In the genomic region with DNA sequence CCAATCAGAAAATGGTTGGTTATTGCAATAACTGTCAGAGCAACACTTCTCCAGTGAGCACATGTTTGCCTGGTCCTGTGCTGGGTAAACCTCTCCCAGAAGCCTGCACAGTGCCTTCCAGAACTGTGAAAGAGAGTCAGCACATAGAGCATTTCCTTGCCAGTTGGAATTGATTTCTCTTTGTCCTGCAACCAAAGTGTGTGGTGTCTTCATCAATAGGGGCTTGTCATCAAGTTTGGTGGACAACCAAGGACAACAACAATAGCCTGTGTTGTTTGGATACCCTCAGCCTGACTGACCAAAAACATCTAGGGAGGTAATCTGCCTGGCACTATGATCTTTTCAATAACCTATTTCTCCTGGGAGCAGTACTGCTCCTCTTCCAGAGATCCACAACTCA, we compare ENCODE assay signal across 11 mouse cellular contexts.
"Had no signal": no experiment of that assay in that cellular context is flagged by ENCODE, and none has a peak within 500 bp of the region (broad histone marks: within the 10 kb centered on the region; RNA-seq: fewer than 3 reads in every experiment).

No protein-coding gene starts in this region.

- DNase-seq: kidney, adult 11 months; kidney, adult 8-10 months; kidney, postnatal 10 days; kidney, postnatal 36 days; liver; lung, adult 18-20 months; lung, postnatal 10 days; lung, postnatal 36 days; retina, postnatal 1 day; right cerebral cortex, postnatal 4 days; thymus, postnatal 36 days had no signal
